Mouse (Mus musculus): ENCODE results near the gene Rnf38.
A peak's percentile ranks its signal among the peaks of the same experiment; 100 is the strongest.

Rnf38 gene

GRCm38 (mm10) chr4:44233713-44234003, at the start of gene Rnf38:
Gene Rnf38 (minus strand): TSS chr4:44233789.
- DNase-seq, result no peak

DNA sequence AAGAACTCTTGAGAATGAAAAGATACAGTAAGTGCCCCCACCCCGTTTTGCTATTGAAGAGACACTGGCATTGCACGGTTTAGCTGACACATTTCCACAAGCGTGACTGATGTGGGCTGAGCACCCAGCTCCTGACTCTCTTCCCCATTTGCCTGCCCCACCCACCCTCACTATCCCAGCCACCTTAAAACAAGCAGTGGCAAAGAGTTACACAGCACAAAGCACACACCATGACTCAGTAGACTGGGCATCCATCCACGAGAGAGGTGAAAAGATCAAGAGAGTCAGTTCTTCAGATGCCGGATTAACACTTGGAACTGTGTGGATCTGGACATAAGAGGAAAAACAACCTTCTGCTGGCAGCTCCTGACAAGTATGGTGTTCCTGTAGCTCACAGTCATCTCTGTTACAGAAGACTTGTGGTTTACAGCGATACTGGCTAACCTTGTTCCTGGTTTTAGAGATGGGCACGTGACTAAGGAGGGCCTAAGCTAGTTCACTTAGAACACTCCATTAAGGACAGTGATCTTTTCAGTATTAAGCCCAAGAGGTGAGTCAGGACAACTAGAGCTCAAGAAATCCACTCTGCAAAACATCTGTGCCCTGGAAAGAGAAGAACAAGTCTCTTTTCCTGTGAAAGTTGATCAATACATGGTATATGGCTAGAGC, 48.1 kb upstream of the Rnf38 start:
- no peak for DNase-seq

DNA sequence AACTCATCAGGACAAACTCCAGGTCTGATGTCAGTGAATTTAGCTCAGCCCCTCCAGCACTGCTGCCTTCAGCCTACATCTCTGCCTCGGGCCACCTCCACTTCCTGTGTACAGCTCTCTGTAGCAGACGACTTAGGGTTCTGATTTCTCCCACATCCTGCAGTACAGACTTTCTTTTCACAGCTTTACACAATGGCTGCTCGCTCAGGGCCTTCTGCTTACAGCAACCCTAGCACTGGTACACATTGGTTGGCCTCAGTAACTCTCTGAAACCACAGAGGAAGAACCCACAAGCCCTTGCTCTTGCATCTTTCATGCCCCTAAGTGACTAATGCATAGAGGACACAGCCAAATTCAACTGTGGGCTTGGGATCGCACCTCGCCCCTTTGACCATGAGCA, 37.5 kb upstream of the Rnf38 start:
- DNase-seq, result peak; percentile 41

DNA sequence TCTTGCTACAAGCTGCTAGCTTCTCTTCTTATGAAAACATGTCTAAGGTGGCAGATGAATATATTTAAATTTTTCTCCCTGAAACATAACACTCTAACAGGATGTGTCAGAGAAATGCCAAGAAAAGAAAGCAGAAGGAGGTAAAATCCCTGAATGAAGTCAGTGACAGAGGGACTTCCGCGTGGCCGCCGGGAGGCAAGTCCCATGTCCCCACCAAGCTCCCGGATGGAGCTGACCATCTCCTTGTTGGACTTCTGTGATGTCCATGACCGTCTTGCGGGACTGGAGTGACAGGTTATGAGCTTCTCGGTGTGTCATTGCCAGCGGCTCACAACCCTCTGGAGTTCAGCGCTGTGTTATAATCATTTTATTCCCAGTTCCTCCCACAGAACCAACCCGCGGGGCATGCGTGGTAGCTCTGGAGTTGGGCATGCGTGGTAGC, 35.8 kb upstream of the Rnf38 start:
- no peak for DNase-seq

GRCm38 (mm10) chr4:44267437-44267836, 33.8 kb upstream of the Rnf38 start:
- no peak for DNase-seq

- DNase-seq, result no peak
These were observed 31.9 kb upstream of the Rnf38 start for GRCm38 (mm10) chr4:44265500-44265899.

GRCm38 (mm10) chr4:44260244-44260643, 26.7 kb upstream of the Rnf38 start:
- DNase-seq, result peak; percentile 66

- no peak for DNase-seq
These were observed 25.5 kb upstream of the Rnf38 start for GRCm38 (mm10) chr4:44259126-44259525.

- no peak for DNase-seq
These were observed 21.0 kb upstream of the Rnf38 start for GRCm38 (mm10) chr4:44254579-44254978.

DNA sequence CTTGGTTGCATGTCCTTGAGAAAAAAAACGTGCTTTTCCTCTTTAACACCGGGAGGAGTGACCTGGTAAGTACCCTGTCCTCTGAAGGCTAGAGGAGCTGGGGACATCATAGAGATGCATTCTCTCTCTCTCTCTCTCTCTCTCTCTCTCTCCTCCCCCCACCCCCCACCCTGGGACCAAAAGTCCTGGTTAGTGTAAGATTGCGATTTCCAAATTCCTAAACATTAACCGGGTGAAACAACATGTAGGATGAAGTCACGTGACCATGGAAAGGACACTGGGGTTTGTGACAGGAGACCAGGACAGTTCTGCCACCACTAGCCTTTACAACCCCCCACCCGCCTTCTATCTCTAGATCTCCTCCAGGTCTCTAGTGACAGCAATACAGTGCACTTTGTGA, 19.6 kb upstream of the Rnf38 start:
- no peak for DNase-seq

DNA sequence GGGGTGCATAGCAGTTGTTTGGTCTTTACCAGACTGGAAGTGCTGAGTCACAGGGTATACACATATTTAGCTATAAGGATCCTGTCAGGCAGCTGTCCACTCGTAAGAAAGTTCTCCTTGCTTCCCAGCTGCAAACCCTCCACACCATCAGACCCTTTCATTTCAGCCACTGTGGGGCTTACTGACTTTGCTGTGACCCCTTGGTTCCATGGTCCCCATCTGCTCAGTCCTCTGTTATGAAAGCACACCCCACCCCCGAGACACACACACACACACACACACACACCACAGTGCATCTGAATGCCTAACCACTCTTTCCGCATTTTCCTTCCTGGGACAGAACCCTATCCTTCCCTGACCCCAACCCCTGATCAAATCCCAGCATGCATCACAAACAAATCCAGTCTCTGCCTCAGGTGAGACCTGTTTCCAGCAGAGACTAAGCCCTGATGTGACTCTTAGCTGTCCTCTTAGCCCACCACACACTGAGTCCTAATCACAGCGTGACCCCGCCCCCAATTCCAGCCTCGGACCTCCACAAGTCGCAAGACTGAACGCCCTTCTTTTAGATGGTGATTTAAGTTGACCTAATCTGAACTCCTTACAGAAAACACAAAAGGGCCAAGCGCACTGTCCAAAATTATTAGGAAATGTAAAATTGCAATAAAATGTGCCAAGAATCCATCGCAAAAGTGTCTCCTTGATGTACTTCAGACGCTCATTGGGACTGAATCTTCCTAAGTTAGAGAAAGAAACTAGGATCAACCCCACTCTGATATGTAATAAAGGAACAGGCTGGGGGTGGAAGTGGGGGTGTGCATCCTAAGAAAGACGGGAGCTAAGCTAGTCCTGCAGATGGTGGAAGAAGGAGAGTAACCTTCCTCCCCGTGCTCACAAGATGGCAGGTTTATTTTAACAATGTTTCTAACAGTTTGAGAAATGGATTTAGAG, 18.7 kb upstream of the Rnf38 start:
- no peak for DNase-seq

- no peak for DNase-seq
These were observed 17.9 kb upstream of the Rnf38 start for GRCm38 (mm10) chr4:44251521-44251920.

- DNase-seq, result no peak
These were observed 16.1 kb upstream of the Rnf38 start for GRCm38 (mm10) chr4:44249705-44250104.

GRCm38 (mm10) chr4:44247051-44247939, 13.7 kb upstream of the Rnf38 start:
- no peak for DNase-seq

GRCm38 (mm10) chr4:44246285-44246684, 12.7 kb upstream of the Rnf38 start:
- DNase-seq, result no peak

- no peak for DNase-seq
These were observed 8.0 kb upstream of the Rnf38 start for GRCm38 (mm10) chr4:44241638-44242037.

DNA sequence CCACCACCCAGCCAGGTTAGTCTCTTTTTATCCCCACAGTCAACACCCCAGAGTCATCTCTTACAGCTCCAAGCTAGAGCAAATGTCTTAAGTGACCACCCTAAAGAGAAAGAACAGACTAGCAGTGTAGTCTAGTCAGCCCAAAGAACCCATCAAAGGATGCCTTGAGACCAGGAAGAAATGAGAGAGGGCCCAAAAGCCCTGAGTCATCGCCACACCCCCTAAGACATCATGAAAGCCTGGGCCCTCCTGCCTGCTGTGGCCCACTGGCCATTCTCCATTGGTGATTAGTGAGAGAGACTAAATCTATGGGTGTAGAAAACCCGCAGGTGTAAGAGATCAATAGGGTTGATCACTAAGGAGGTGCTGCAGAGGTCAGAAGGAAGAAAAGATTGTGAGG, 2.4 kb upstream of the Rnf38 start:
- no peak for DNase-seq

DNA sequence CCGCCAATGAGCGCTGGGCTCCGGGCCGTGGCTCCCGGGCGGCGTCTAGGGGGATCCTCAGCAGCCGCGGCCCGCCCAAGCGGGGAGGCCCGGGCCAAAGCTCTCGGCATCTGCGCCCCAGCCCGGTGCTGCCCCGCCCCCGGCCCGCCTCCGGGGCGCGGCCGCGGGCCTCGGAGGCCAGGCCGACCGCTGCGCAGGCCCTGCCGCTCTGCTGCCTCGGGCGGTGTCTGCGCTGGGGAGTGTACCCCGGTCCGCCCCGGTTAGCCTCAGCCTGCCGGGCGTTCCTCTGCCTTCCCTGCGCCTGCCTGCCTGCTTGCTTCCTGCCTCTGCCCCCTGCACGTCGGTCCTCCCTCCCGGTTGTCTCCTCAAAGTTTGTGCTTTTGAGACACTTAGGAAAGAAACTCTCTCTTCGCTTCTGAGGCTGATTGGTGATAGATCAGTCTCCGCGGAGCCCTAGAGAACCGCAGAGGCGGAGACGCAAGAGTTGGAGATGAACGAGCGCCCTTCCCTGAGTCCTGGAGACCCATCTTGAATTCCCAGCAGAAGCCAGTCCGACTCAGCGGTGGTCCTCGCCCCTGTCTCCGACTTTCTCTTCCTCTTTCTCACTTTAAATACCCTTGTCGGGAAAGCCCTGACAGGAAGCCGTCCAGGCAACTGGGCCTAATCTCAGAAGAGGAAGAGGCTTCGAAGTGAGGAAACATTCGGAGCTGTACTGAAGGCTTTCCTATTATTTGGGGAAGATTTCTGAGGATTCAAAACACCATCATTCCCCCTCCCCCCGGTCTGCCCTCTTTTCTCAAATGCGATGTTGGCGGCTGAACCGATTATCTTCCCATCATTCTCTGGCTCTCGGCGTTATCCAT, 646 bp upstream of the Rnf38 start:
- DNase-seq, result peak; percentile 92

- peak; percentile 54 for DNase-seq
These were observed 547 bp downstream of the Rnf38 start for GRCm38 (mm10) chr4:44232771-44233712.

GRCm38 (mm10) chr4:44225128-44225527, 8.5 kb downstream of the Rnf38 start:
- no peak for DNase-seq

DNA sequence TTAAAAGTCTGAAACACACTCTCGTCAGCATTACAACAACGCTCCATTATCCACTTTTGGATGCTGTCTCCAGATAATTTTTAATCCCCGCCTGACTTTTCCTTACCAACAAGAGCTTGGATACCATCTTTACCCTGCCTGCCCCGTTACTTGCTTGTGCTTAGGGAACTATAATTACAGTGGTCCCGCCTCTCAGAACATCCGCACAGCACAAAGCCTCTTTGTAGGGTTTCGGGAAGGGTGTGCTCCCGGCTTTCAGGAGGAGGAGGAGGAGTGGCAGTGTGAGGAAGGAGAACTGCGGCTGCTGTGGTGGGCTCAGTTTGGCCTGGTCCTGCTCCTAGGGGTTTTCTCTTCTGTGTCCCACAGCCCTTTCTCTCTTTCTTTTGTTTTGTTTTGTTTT, 9.4 kb downstream of the Rnf38 start:
- DNase-seq, result no peak
